Mouse (Mus musculus) intestine, embryonic 15.5 days (tissue): ENCODE measurements at regions not wholly inside any gene's neighbourhood (a gene's known extent, or its start where the extent isn't known, plus 50 kb on each side); places are given as distances from the start of the nearest gene placed in this dataset.

Experiments
- ATAC-seq: fragments of 200-750 bp; cut with Nextera tagmentation; 2 replicates; pipeline ENCODE4 v1.8.0; 2017; ENCODE audit warnings: moderate TSS enrichment, moderate library complexity
- H3K27ac ChIP-seq: fragments of 300-500 bp; sonication (generic); 2 replicates; pipeline ENCODE4 v1.5.1; 2015; ENCODE audit warnings: mild to moderate bottlenecking, inconsistent platforms
- H3K27me3 ChIP-seq: fragments of 300-500 bp; sonication (generic); replicated peaks from 2 replicates; pipeline ENCODE4 v1.6.1; 2015; ENCODE audit warnings: inconsistent platforms
- H3K36me3 ChIP-seq: fragments of 300-500 bp; sonication (generic); 2 replicates; pipeline ENCODE4 v1.6.1; 2015; ENCODE audit warnings: inconsistent platforms
- H3K4me1 ChIP-seq: fragments of 300-500 bp; sonication (generic); replicated peaks from 2 replicates; pipeline ENCODE4 v1.6.1; 2015; ENCODE audit warnings: inconsistent platforms
- H3K4me2 ChIP-seq: fragments of 300-500 bp; sonication (generic); replicated peaks from 2 replicates; pipeline ENCODE4 v1.6.1; 2015; ENCODE audit warnings: mild to moderate bottlenecking, inconsistent platforms
- H3K4me3 ChIP-seq: fragments of 300-500 bp; sonication (generic); replicated peaks from 2 replicates; pipeline ENCODE4 v1.5.1; 2015; ENCODE audit warnings: inconsistent platforms
- H3K9ac ChIP-seq: fragments of 300-500 bp; sonication (generic); 2 replicates; pipeline ENCODE4 v1.6.1; 2015; ENCODE audit warnings: inconsistent platforms
- H3K9me3 ChIP-seq: fragments of 300-500 bp; sonication (generic); 2 replicates; pipeline ENCODE4 v1.6.1; 2016; ENCODE audit warnings: inconsistent platforms
- WGBS: fragments of 180-500 bp; shearing (Covaris S2); methylation state at CpG from one replicate; pipeline ENCODE4 v1.1.7; 2015; 5-methylcytosine and 5-hydroxymethylcytosine counted together

GRCm38 (mm10) chr14:46067102-46067801, 312.0 kb upstream of the Gm15217 start:
- ATAC-seq: no peak
- no peak overlapping the region for H3K4me3 ChIP-seq
- H3K9ac ChIP-seq: no peak overlapping the region
- WGBS: 68% methylated on average over 5 of the region's 5 CpGs
- no peaks in the 10 kb centered on the region for H3K4me1 ChIP-seq
- no peaks in the 10 kb centered on the region for H3K36me3 ChIP-seq
- H3K4me2 ChIP-seq: no peak overlapping the region
- H3K9me3 ChIP-seq: no peaks in the 10 kb centered on the region
- no peaks in the 10 kb centered on the region for H3K27me3 ChIP-seq
- H3K27ac ChIP-seq: no peak overlapping the region

- Histone ChIP-seq H3K36me3 (no peaks in the 10 kb centered on the region), H3K4me3 (no peak overlapping the region), H3K4me2 (no peak overlapping the region), H3K27me3 (no peaks in the 10 kb centered on the region), H3K9me3 (no peaks in the 10 kb centered on the region), H3K27ac (no peak overlapping the region), H3K9ac (no peak overlapping the region), H3K4me1 (no peaks in the 10 kb centered on the region)
- no peak for ATAC-seq
- 85% methylated on average over 5 of the region's 5 CpGs for WGBS
Observed at GRCm38 (mm10) chr14:46071244-46071643, 308.0 kb upstream of the Gm15217 start.

- Histone ChIP-seq H3K4me3 (no peak overlapping the region), H3K36me3 (no peaks in the 10 kb centered on the region), H3K9ac (no peak overlapping the region), H3K27me3 (no peaks in the 10 kb centered on the region), H3K27ac (no peak overlapping the region), H3K4me1 (no peaks in the 10 kb centered on the region), H3K4me2 (no peak overlapping the region), H3K9me3 (no peaks in the 10 kb centered on the region)
- 84% methylated on average over 2 of the region's 2 CpGs for WGBS
- no peak for ATAC-seq
Observed at GRCm38 (mm10) chr14:46076738-46077137, 302.5 kb upstream of the Gm15217 start.

- H3K4me2 ChIP-seq: no peak overlapping the region
- no peaks in the 10 kb centered on the region for H3K36me3 ChIP-seq
- no peak overlapping the region for H3K27ac ChIP-seq
- no peaks in the 10 kb centered on the region for H3K27me3 ChIP-seq
- no peaks in the 10 kb centered on the region for H3K9me3 ChIP-seq
- H3K4me3 ChIP-seq: no peak overlapping the region
- ATAC-seq: no peak
- WGBS: 77% methylated on average over 11 of the region's 11 CpGs
- H3K9ac ChIP-seq: no peak overlapping the region
- no peaks in the 10 kb centered on the region for H3K4me1 ChIP-seq
Observed at GRCm38 (mm10) chr14:46077406-46078131, 301.6 kb upstream of the Gm15217 start.

GRCm38 (mm10) chr14:46082646-46083045, 296.6 kb upstream of the Gm15217 start:
- Histone ChIP-seq H3K4me3 (no peak overlapping the region), H3K4me1 (no peaks in the 10 kb centered on the region), H3K4me2 (no peak overlapping the region), H3K9ac (no peak overlapping the region), H3K27me3 (no peaks in the 10 kb centered on the region), H3K9me3 (no peaks in the 10 kb centered on the region), H3K36me3 (no peaks in the 10 kb centered on the region), H3K27ac (no peak overlapping the region)
- WGBS: 92% methylated on average over 5 of the region's 5 CpGs
- no peak for ATAC-seq

GRCm38 (mm10) chr14:46088968-46089691, 290.1 kb upstream of the Gm15217 start:
- no peaks in the 10 kb centered on the region for H3K36me3 ChIP-seq
- H3K4me2 ChIP-seq: no peak overlapping the region
- H3K9ac ChIP-seq: no peak overlapping the region
- H3K27me3 ChIP-seq: no peaks in the 10 kb centered on the region
- H3K4me3 ChIP-seq: no peak overlapping the region
- 59% methylated on average over 12 of the region's 12 CpGs for WGBS
- H3K4me1 ChIP-seq: no peaks in the 10 kb centered on the region
- H3K9me3 ChIP-seq: no peaks in the 10 kb centered on the region
- ATAC-seq: peak; percentile 43; the same call in 1 of the 2 replicates
- peak overlapping the region; percentile 29; the same call in 1 of the 2 replicates for H3K27ac ChIP-seq

- Histone ChIP-seq H3K9ac (no peak overlapping the region), H3K4me3 (no peak overlapping the region), H3K36me3 (no peaks in the 10 kb centered on the region), H3K4me2 (no peak overlapping the region), H3K27me3 (no peaks in the 10 kb centered on the region), H3K4me1 (no peaks in the 10 kb centered on the region), H3K9me3 (no peaks in the 10 kb centered on the region), H3K27ac (no peak overlapping the region)
- 77% methylated on average over 3 of the region's 3 CpGs for WGBS
- no peak for ATAC-seq
Observed at GRCm38 (mm10) chr14:46115950-46116349, 263.3 kb upstream of the Gm15217 start.

GRCm38 (mm10) chr14:46126541-46126940, 252.7 kb upstream of the Gm15217 start:
- H3K9ac ChIP-seq: no peak overlapping the region
- WGBS: 96% methylated on average over 1 of the region's 1 CpGs
- H3K27me3 ChIP-seq: no peaks in the 10 kb centered on the region
- ATAC-seq: no peak
- no peaks in the 10 kb centered on the region for H3K4me1 ChIP-seq
- no peak overlapping the region for H3K4me2 ChIP-seq
- no peak overlapping the region for H3K4me3 ChIP-seq
- H3K27ac ChIP-seq: no peak overlapping the region
- H3K36me3 ChIP-seq: no peaks in the 10 kb centered on the region
- no peaks in the 10 kb centered on the region for H3K9me3 ChIP-seq

- no peak for ATAC-seq
- Histone ChIP-seq H3K4me3 (no peak overlapping the region), H3K27ac (no peak overlapping the region), H3K9ac (no peak overlapping the region), H3K36me3 (no peaks in the 10 kb centered on the region), H3K27me3 (no peaks in the 10 kb centered on the region), H3K4me1 (no peaks in the 10 kb centered on the region), H3K4me2 (no peak overlapping the region), H3K9me3 (no peaks in the 10 kb centered on the region)
- WGBS: 43% methylated on average over 3 of the region's 3 CpGs
Observed at GRCm38 (mm10) chr14:46129762-46130161, 249.5 kb upstream of the Gm15217 start.

GRCm38 (mm10) chr14:46144175-46144574, 235.0 kb upstream of the Gm15217 start:
- Histone ChIP-seq H3K27ac (no peak overlapping the region), H3K4me2 (no peak overlapping the region), H3K9me3 (no peaks in the 10 kb centered on the region), H3K4me1 (0 out of 2 replicates have a peak, but pooled peaks cover 3% of the 10 kb centered on the region), H3K9ac (no peak overlapping the region), H3K36me3 (no peaks in the 10 kb centered on the region), H3K4me3 (no peak overlapping the region), H3K27me3 (no peaks in the 10 kb centered on the region)
- whole genome bisulfite sequencing: 36% methylated on average over 4 of the region's 4 CpGs
- no peak for ATAC-seq

- no peak for ATAC-seq
Observed at GRCm38 (mm10) chr14:46144707-46145106, 234.5 kb upstream of the Gm15217 start.

GRCm38 (mm10) chr14:46145584-46145983, 233.6 kb upstream of the Gm15217 start:
- Histone ChIP-seq H3K4me2 (no peak overlapping the region), H3K9ac (no peak overlapping the region), H3K27ac (no peak overlapping the region), H3K36me3 (no peaks in the 10 kb centered on the region), H3K9me3 (no peaks in the 10 kb centered on the region), H3K4me3 (no peak overlapping the region), H3K27me3 (no peaks in the 10 kb centered on the region), H3K4me1 (0 out of 2 replicates have a peak, but pooled peaks cover 3% of the 10 kb centered on the region)
- WGBS: 57% methylated on average over 7 of the region's 7 CpGs
- no peak for ATAC-seq

More at GRCm38 (mm10) chr14:46144707-46145106, 234.5 kb upstream of the Gm15217 start:
- H3K9ac ChIP-seq: no peak overlapping the region
- no peaks in the 10 kb centered on the region for H3K9me3 ChIP-seq
- H3K4me1 ChIP-seq: 0 out of 2 replicates have a peak, but pooled peaks cover 3% of the 10 kb centered on the region
- WGBS: 52% methylated on average over 6 of the region's 6 CpGs
- H3K4me3 ChIP-seq: no peak overlapping the region
- H3K36me3 ChIP-seq: no peaks in the 10 kb centered on the region
- no peak overlapping the region for H3K27ac ChIP-seq
- H3K4me2 ChIP-seq: no peak overlapping the region
- no peaks in the 10 kb centered on the region for H3K27me3 ChIP-seq
